Mouse (Mus musculus): ENCODE data around the gene Nicn1. TPM values are rescaled to one million over a fixed set of nuclear protein-coding genes. Genes with fewer than 3 reads are reported as not detected.

The Nicn1 gene
- total RNA-seq, 2 experiments from 2014 or later, result 18.4 to 19.8 TPM

Other genes with a start within 250 kb of the Nicn1 start
- 10 to 100 TPM in 1 of 2 experiments, 1 to 10 TPM in 1; 9.2 to 11.4 TPM for gene Gmppb, start 241.2 kb upstream of the Nicn1 start, total RNA-seq (2021)
- 1 to 10 TPM; 1.4 to 1.9 TPM for gene Amigo3, start 237.3 kb upstream of the Nicn1 start, total RNA-seq (2021)
- under 1 TPM in 1 of 2 experiments, not detected in 1; 0.38 TPM for gene Mst1, start 210.0 kb upstream of the Nicn1 start, total RNA-seq (2021)
- gene Rnf123, start 207.1 kb upstream of the Nicn1 start, total RNA-seq (2021), result 10 to 100 TPM; 85.3 to 92.6 TPM
- gene Apeh, start 195.8 kb upstream of the Nicn1 start, total RNA-seq (2021), result 10 to 100 TPM; 36.4 to 41.8 TPM
- gene Bsn, start 100.0 kb upstream of the Nicn1 start, total RNA-seq (2021), result under 1 TPM; 0.05 to 0.07 TPM
- 100 to 1,000 TPM; 362 to 379 TPM for gene Dag1, start 26.5 kb upstream of the Nicn1 start, total RNA-seq (2021)
- gene Amt, start 6.4 kb downstream of the Nicn1 start, total RNA-seq (2021), result 1 to 10 TPM; 5.4 to 7.0 TPM
- 100 to 1,000 TPM; 250 to 262 TPM for gene Rhoa, start 15.7 kb downstream of the Nicn1 start, total RNA-seq (2021)
- gene Tcta, start 15.7 kb downstream of the Nicn1 start, total RNA-seq (2021), result 10 to 100 TPM; 25.4 to 25.5 TPM
- gene Gpx1, start 48.5 kb downstream of the Nicn1 start, total RNA-seq (2021), result 100 to 1,000 TPM; 156 to 161 TPM
- gene Usp4, start 57.4 kb downstream of the Nicn1 start, total RNA-seq (2021), result 10 to 100 TPM; 76.5 to 83.6 TPM
- under 1 TPM; 0.67 to 0.90 TPM for gene 1700102P08Rik, start 102.4 kb downstream of the Nicn1 start, total RNA-seq (2021)
- not detected for gene Ccdc36, start 138.1 kb downstream of the Nicn1 start, total RNA-seq (2021)
- not detected for gene BC048562, start 146.1 kb downstream of the Nicn1 start, total RNA-seq (2021)
- gene Ccdc71, start 170.1 kb downstream of the Nicn1 start, total RNA-seq (2021), result 10 to 100 TPM; 23.6 to 29.4 TPM
- 10 to 100 TPM; 15.0 to 15.2 TPM for gene Klhdc8b, start 171.2 kb downstream of the Nicn1 start, total RNA-seq (2021)
- 100 to 1,000 TPM; 355 to 379 TPM for gene Lamb2, start 189.3 kb downstream of the Nicn1 start, total RNA-seq (2021)
- 100 to 1,000 TPM; 101 to 108 TPM for gene Usp19, start 200.2 kb downstream of the Nicn1 start, total RNA-seq (2021)
- gene Qars, start 217.3 kb downstream of the Nicn1 start, total RNA-seq (2021), result 10 to 100 TPM; 75.9 to 81.0 TPM
- gene Qrich1, start 226.4 kb downstream of the Nicn1 start, total RNA-seq (2021), result 10 to 100 TPM; 68.4 to 70.1 TPM